Mouse (Mus musculus): ENCODE results near the gene Gtf3c1.
"Not testable (repeated sequence)": the region's sequence is repeated elsewhere in the genome, so short reads cannot be mapped to it uniquely, and the experiment has no call there.

Gene Gtf3c1

GRCm38 (mm10) chr7:125707593-125708022, at the start of gene Gtf3c1, which contains the start of gene D430042O09Rik:
TSS of gene Gtf3c1 (minus strand) at chr7:125707780.
TSS of gene D430042O09Rik (plus strand) at chr7:125707888.
- DNase-seq, result peak; percentile 100

GRCm38 (mm10) chr7:125756806-125757205, 49.2 kb upstream of the Gtf3c1 start:
- DNase-seq, result no peak

- DNase-seq, result no peak
These were observed 45.7 kb upstream of the Gtf3c1 start for GRCm38 (mm10) chr7:125753326-125753715.

- no peak for DNase-seq
These were observed 45.2 kb upstream of the Gtf3c1 start for GRCm38 (mm10) chr7:125752699-125753325.

- DNase-seq, result no peak
These were observed 40.6 kb upstream of the Gtf3c1 start for GRCm38 (mm10) chr7:125748186-125748585.

GRCm38 (mm10) chr7:125747316-125747690, 39.7 kb upstream of the Gtf3c1 start:
- no peak for DNase-seq

- no peak for DNase-seq
These were observed 39.2 kb upstream of the Gtf3c1 start for GRCm38 (mm10) chr7:125746621-125747315.

- no peak for DNase-seq
These were observed 37.2 kb upstream of the Gtf3c1 start for GRCm38 (mm10) chr7:125744774-125745173.

- DNase-seq, result peak; percentile 49
These were observed 33.7 kb upstream of the Gtf3c1 start for GRCm38 (mm10) chr7:125741271-125741703.

GRCm38 (mm10) chr7:125740521-125740920, 32.9 kb upstream of the Gtf3c1 start:
- no peak for DNase-seq

- no peak for DNase-seq
These were observed 28.9 kb upstream of the Gtf3c1 start for GRCm38 (mm10) chr7:125736366-125737015.

GRCm38 (mm10) chr7:125733791-125734190, 26.2 kb upstream of the Gtf3c1 start:
- no peak for DNase-seq

GRCm38 (mm10) chr7:125731679-125732078, 24.1 kb upstream of the Gtf3c1 start:
- no peak for DNase-seq

- DNase-seq, result no peak
These were observed 15.8 kb upstream of the Gtf3c1 start for GRCm38 (mm10) chr7:125723189-125723972.

- DNase-seq, result peak; percentile 35
These were observed 14.5 kb upstream of the Gtf3c1 start for GRCm38 (mm10) chr7:125722127-125722526.

GRCm38 (mm10) chr7:125721033-125721432, 13.5 kb upstream of the Gtf3c1 start:
- DNase-seq, result no peak

- DNase-seq, result no peak
These were observed 12.8 kb upstream of the Gtf3c1 start for GRCm38 (mm10) chr7:125720370-125720769.

- no peak for DNase-seq
These were observed 10.0 kb upstream of the Gtf3c1 start for GRCm38 (mm10) chr7:125717612-125718011.

GRCm38 (mm10) chr7:125716724-125717123, 9.1 kb upstream of the Gtf3c1 start:
- DNase-seq, result peak; percentile 24

GRCm38 (mm10) chr7:125714803-125715202, 7.2 kb upstream of the Gtf3c1 start:
- DNase-seq, result no peak

- not testable (repeated sequence) for DNase-seq
These were observed 6.0 kb upstream of the Gtf3c1 start for GRCm38 (mm10) chr7:125713542-125714055.

- no peak for DNase-seq
These were observed 520 bp upstream of the Gtf3c1 start for GRCm38 (mm10) chr7:125708100-125708499.

GRCm38 (mm10) chr7:125707186-125707585, 394 bp downstream of the Gtf3c1 start:
- peak; percentile 86 for DNase-seq

Measured in kidney, postnatal 10 days (tissue).